Mouse (Mus musculus): Measurements from ENCODE around the gene Macf1. TPM values are rescaled to one million over a fixed set of nuclear protein-coding genes. Genes with fewer than 3 reads are reported as not detected.
"Not testable (repeated sequence)": the region's sequence is repeated elsewhere in the genome, so short reads cannot be mapped to it uniquely, and the experiment has no call there.

Macf1 gene
- total and polyA plus RNA-seq, 2 experiments from 2014 or later = 57.3 to 243 TPM

- ATAC-seq (peak; percentile 76), DNase-seq (ENCODE audit: low spot score) (peak; percentile 84)
- no peak overlapping the region for H3K9ac ChIP-seq (replicated peaks; ENCODE audit: low read length)
- no peaks in the 10 kb centered on the region; the same call in 1 of the 2 replicates for H3K36me3 ChIP-seq (ENCODE audit: insufficient read depth, low read length)
- H3K4me2 ChIP-seq (ENCODE audit: low read depth, low read length) = no peak overlapping the region
- H3K27ac ChIP-seq = no peak overlapping the region
- no peaks in the 10 kb centered on the region for H3K27me3 ChIP-seq (ENCODE audit: insufficient read depth, low read length)
- H3K9me3 ChIP-seq (ENCODE audit: low read length) = no peaks in the 10 kb centered on the region
- TF ChIP-seq CTCF (IDR thresholded peaks at IDR 0.05; ENCODE audit: low read depth) = peak; percentile 83
- WGBS = 2% methylated on average over 1 of the region's 1 CpGs
- no peaks in the 10 kb centered on the region for H3K4me1 ChIP-seq (ENCODE audit: insufficient read depth, low read length)
- H3K4me3 ChIP-seq (ENCODE audit: low read length) = no peak overlapping the region
Observed at GRCm38 (mm10) chr4:123535271-123535670, 148.9 kb downstream of the Macf1 start.

GRCm38 (mm10) chr4:123532001-123532400, 152.2 kb downstream of the Macf1 start:
- H3K4me2 ChIP-seq (ENCODE audit: low read depth, low read length) = no peak overlapping the region
- no peak overlapping the region for H3K4me3 ChIP-seq (ENCODE audit: low read length)
- ATAC-seq (no peak), DNase-seq (ENCODE audit: low spot score) (no peak)
- H3K4me1 ChIP-seq (ENCODE audit: insufficient read depth, low read length) = peaks cover 6% of the 10 kb centered on the region; the same call in 1 of the 2 replicates
- 42% methylated on average over 3 of the region's 3 CpGs for WGBS
- H3K27me3 ChIP-seq (ENCODE audit: insufficient read depth, low read length) = no peaks in the 10 kb centered on the region
- H3K27ac ChIP-seq = no peak overlapping the region
- H3K36me3 ChIP-seq (ENCODE audit: insufficient read depth, low read length) = no peaks in the 10 kb centered on the region
- H3K9ac ChIP-seq (replicated peaks; ENCODE audit: low read length) = no peak overlapping the region
- TF ChIP-seq CTCF (IDR thresholded peaks at IDR 0.05; ENCODE audit: low read depth) = 0 out of 2 replicates have a peak, but pooled peaks have one; percentile 7
- H3K9me3 ChIP-seq (ENCODE audit: low read length) = no peaks in the 10 kb centered on the region

- DNase-seq (ENCODE audit: low spot score) (no peak), ATAC-seq (no peak)
- Histone ChIP-seq H3K4me1 (ENCODE audit: insufficient read depth, low read length) (peaks cover 7% of the 10 kb centered on the region; the same call in 1 of the 2 replicates), H3K4me2 (ENCODE audit: low read depth, low read length) (no peak overlapping the region), H3K9me3 (ENCODE audit: low read length) (no peaks in the 10 kb centered on the region), H3K9ac (replicated peaks; ENCODE audit: low read length) (no peak overlapping the region), H3K27ac (no peak overlapping the region), H3K27me3 (ENCODE audit: insufficient read depth, low read length) (no peaks in the 10 kb centered on the region), H3K4me3 (ENCODE audit: low read length) (no peak overlapping the region), H3K36me3 (ENCODE audit: insufficient read depth, low read length) (no peaks in the 10 kb centered on the region)
- 79% methylated on average over 6 of the region's 6 CpGs for WGBS
- TF ChIP-seq CTCF (IDR thresholded peaks at IDR 0.05; ENCODE audit: low read depth) = no peak
Observed at GRCm38 (mm10) chr4:123530976-123531375, 153.2 kb downstream of the Macf1 start.

GRCm38 (mm10) chr4:123529230-123529629, 154.9 kb downstream of the Macf1 start:
- no peak overlapping the region for H3K4me2 ChIP-seq (ENCODE audit: low read depth, low read length)

GRCm38 (mm10) chr4:123527607-123528010, 156.6 kb downstream of the Macf1 start:
- no peaks in the 10 kb centered on the region for H3K9me3 ChIP-seq (ENCODE audit: low read length)
- DNase-seq (ENCODE audit: low spot score) (peak; percentile 78), ATAC-seq (peak; percentile 85)
- H3K27me3 ChIP-seq (ENCODE audit: insufficient read depth, low read length) = no peaks in the 10 kb centered on the region
- TF ChIP-seq CTCF (IDR thresholded peaks at IDR 0.05; ENCODE audit: low read depth) = no peak
- peak overlapping the region; percentile 49 for H3K4me2 ChIP-seq (ENCODE audit: low read depth, low read length)
- peaks cover 27% of the 10 kb centered on the region; the same call in 1 of the 2 replicates for H3K4me1 ChIP-seq (ENCODE audit: insufficient read depth, low read length)
- WGBS = 5% methylated on average over 8 of the region's 8 CpGs
- H3K9ac ChIP-seq (replicated peaks; ENCODE audit: low read length) = peak overlapping the region; percentile 49
- peak overlapping the region; percentile 84 for H3K27ac ChIP-seq
- H3K4me3 ChIP-seq (ENCODE audit: low read length) = peak overlapping the region; percentile 21
- H3K36me3 ChIP-seq (ENCODE audit: insufficient read depth, low read length) = no peaks in the 10 kb centered on the region

More at GRCm38 (mm10) chr4:123529230-123529629, 154.9 kb downstream of the Macf1 start:
- TF ChIP-seq CTCF (IDR thresholded peaks at IDR 0.05; ENCODE audit: low read depth) = peak; percentile 76
- 0 out of 2 replicates have a peak, but pooled peaks have one; percentile 19 for ATAC-seq
- H3K27ac ChIP-seq = peak overlapping the region; percentile 58; the same call in 1 of the 2 replicates
- no peaks in the 10 kb centered on the region for H3K27me3 ChIP-seq (ENCODE audit: insufficient read depth, low read length)
- peaks cover 17% of the 10 kb centered on the region; the same call in 1 of the 2 replicates for H3K4me1 ChIP-seq (ENCODE audit: insufficient read depth, low read length)
- whole genome bisulfite sequencing = 48% methylated on average over 6 of the region's 6 CpGs
- peak; percentile 82 for DNase-seq (ENCODE audit: low spot score)
- no peaks in the 10 kb centered on the region for H3K36me3 ChIP-seq (ENCODE audit: insufficient read depth, low read length)
- H3K9me3 ChIP-seq (ENCODE audit: low read length) = no peaks in the 10 kb centered on the region
- no peak overlapping the region for H3K4me3 ChIP-seq (ENCODE audit: low read length)
- no peak overlapping the region for H3K9ac ChIP-seq (replicated peaks; ENCODE audit: low read length)

- peak overlapping the region; percentile 84 for H3K27ac ChIP-seq
- DNase-seq (ENCODE audit: low spot score) (peak; percentile 32), ATAC-seq (peak; percentile 34)
- H3K9ac ChIP-seq (replicated peaks; ENCODE audit: low read length) = peak overlapping the region; percentile 49
- peak overlapping the region; percentile 21 for H3K4me3 ChIP-seq (ENCODE audit: low read length)
- peaks cover 28% of the 10 kb centered on the region; the same call in 1 of the 2 replicates for H3K4me1 ChIP-seq (ENCODE audit: insufficient read depth, low read length)
- WGBS = 34% methylated on average over 10 of the region's 10 CpGs
- H3K27me3 ChIP-seq (ENCODE audit: insufficient read depth, low read length) = no peaks in the 10 kb centered on the region
- H3K4me2 ChIP-seq (ENCODE audit: low read depth, low read length) = peak overlapping the region; percentile 49
- H3K36me3 ChIP-seq (ENCODE audit: insufficient read depth, low read length) = no peaks in the 10 kb centered on the region
- no peaks in the 10 kb centered on the region for H3K9me3 ChIP-seq (ENCODE audit: low read length)
- TF ChIP-seq CTCF (IDR thresholded peaks at IDR 0.05; ENCODE audit: low read depth) = no peak
Observed at GRCm38 (mm10) chr4:123526779-123527280, 157.3 kb downstream of the Macf1 start.

- DNase-seq (ENCODE audit: low spot score) = no peak
- 0 out of 2 replicates have a peak overlapping the region, but pooled peaks have one; percentile 8 for H3K4me3 ChIP-seq (ENCODE audit: low read length)
- H3K27me3 ChIP-seq (ENCODE audit: insufficient read depth, low read length) = no peaks in the 10 kb centered on the region
- WGBS = 78% methylated on average over 5 of the region's 5 CpGs
- no peaks in the 10 kb centered on the region for H3K9me3 ChIP-seq (ENCODE audit: low read length)
- no peak overlapping the region for H3K27ac ChIP-seq
- ATAC-seq = no peak
- H3K9ac ChIP-seq (replicated peaks; ENCODE audit: low read length) = no peak overlapping the region
- TF ChIP-seq CTCF (IDR thresholded peaks at IDR 0.05; ENCODE audit: low read depth) = no peak
- H3K4me2 ChIP-seq (ENCODE audit: low read depth, low read length) = peak overlapping the region; percentile 49
- peaks cover 28% of the 10 kb centered on the region; the same call in 1 of the 2 replicates for H3K4me1 ChIP-seq (ENCODE audit: insufficient read depth, low read length)
- no peaks in the 10 kb centered on the region for H3K36me3 ChIP-seq (ENCODE audit: insufficient read depth, low read length)
Observed at GRCm38 (mm10) chr4:123524746-123525145, 159.4 kb downstream of the Macf1 start.

- not testable (repeated sequence) for H3K4me2 ChIP-seq (ENCODE audit: low read depth, low read length); H3K4me3 ChIP-seq (ENCODE audit: low read length); H3K9ac ChIP-seq (replicated peaks; ENCODE audit: low read length); DNase-seq (ENCODE audit: low spot score); ATAC-seq; H3K27me3 ChIP-seq (ENCODE audit: insufficient read depth, low read length); H3K36me3 ChIP-seq (ENCODE audit: insufficient read depth, low read length); H3K27ac ChIP-seq; H3K9me3 ChIP-seq (ENCODE audit: low read length)
- peaks cover 17% of the 10 kb centered on the region; the same call in 1 of the 2 replicates for H3K4me1 ChIP-seq (ENCODE audit: insufficient read depth, low read length)
- 86% methylated on average over 5 of the region's 5 CpGs for WGBS
Observed at GRCm38 (mm10) chr4:123520123-123520522, 164.0 kb downstream of the Macf1 start.
